Mouse (Mus musculus) spleen, adult 2 months (tissue): ENCODE results near the gene Pacsin2.

ENCODE experiments used
- CTCF ChIP-seq: fragments of 200-500 bp; IDR thresholded peaks from 2 replicates; pipeline ENCODE4 v1.5.1; 2011; ENCODE audit warnings: mild to moderate bottlenecking, inconsistent platforms; ENCODE audit not compliant: insufficient read depth, insufficient read length, insufficient replicate concordance; ENCODE audit errors: extremely low read depth
- POLR2A ChIP-seq: fragments of 200-500 bp; IDR thresholded peaks from 2 replicates; pipeline ENCODE4 v1.6.1; 2011; ENCODE audit warnings: low read depth, low read length, inconsistent platforms

- TF ChIP-seq POLR2A (no peak), CTCF (no peak)
Observed at GRCm38 (mm10) chr15:83473251-83473650, 8.8 kb upstream of the Pacsin2 start.
